ENCODE assay signal across 5 mouse cellular contexts in genomic region chr11:77278538-77278937, GRCm38 (mm10).
DNase-seq lines count a peak whose midpoint lies in the region; ATAC-seq and TF ChIP-seq lines count a peak whose summit lies in the region.
"Not testable (repeated sequence)": the region's sequence is repeated elsewhere in the genome, so short reads cannot be mapped to it uniquely, and the experiment has no call there.

No protein-coding gene starts in this region.

- ATAC-seq in heart, embryonic 13.5 days (ENCODE audit: extremely low read depth, insufficient number of reproducible peaks, low FRiP score, low TSS enrichment): not testable (repeated sequence)
- peak; percentile 62; the same call in 1 of the 2 replicates for ATAC-seq in heart, embryonic 15.5 days (replicated peaks; ENCODE audit: insufficient number of reproducible peaks, insufficient read depth, low FRiP score, low read depth)
- peak; percentile 57; the same call in 1 of the 2 replicates for ATAC-seq in heart, postnatal 0 days (ENCODE audit: insufficient read depth, low read depth)

- H3K4me2 ChIP-seq in heart, embryonic 13.5 days: peak overlapping the region; percentile 45
- peak overlapping the region; percentile 29; the same call in 1 of the 2 replicates for H3K4me2 ChIP-seq in heart, embryonic 15.5 days
- not testable (repeated sequence) for H3K4me2 ChIP-seq in heart, postnatal 0 days (ENCODE audit: low read depth, low read length)

- H3K9me3 ChIP-seq in heart, embryonic 13.5 days; heart, embryonic 15.5 days (replicated peaks); heart, postnatal 0 days (replicated peaks; ENCODE audit: control insufficient read depth, low read length): not testable (repeated sequence)

- intact Hi-C loops in heart, adult 2 months (cut with DNase I): not testable (repeated sequence)

- not testable (repeated sequence) for H3K79me2 ChIP-seq in heart, adult 2 months (replicated peaks; ENCODE audit: control insufficient read depth, insufficient read depth, low read length)

- TF ChIP-seq CTCF in heart, adult 2 months (IDR thresholded peaks at IDR 0.05); heart, postnatal 0 days (IDR thresholded peaks at IDR 0.05; ENCODE audit: low read depth): not testable (repeated sequence)

- DNase-seq in heart, adult 2 months: peak in 1 of 2 experiments; percentile 6
- DNase-seq in heart, adult 9 months (ENCODE audit: low spot score in 2 of 2): peak; percentile 34 to 42
- not testable (repeated sequence) for DNase-seq in heart, postnatal 0 days (ENCODE audit: low spot score)

- TF ChIP-seq EP300 in heart, adult 2 months (IDR thresholded peaks at IDR 0.05; ENCODE audit: insufficient read depth, low read depth, low read length): not testable (repeated sequence)
- TF ChIP-seq EP300 in heart, postnatal 0 days (IDR thresholded peaks at IDR 0.05; ENCODE audit: low read depth): peak; percentile 42; the same call in 1 of the 2 replicates

- H3K9ac ChIP-seq in heart, adult 2 months (ENCODE audit: low read depth, low read length); heart, embryonic 13.5 days; heart, embryonic 15.5 days; heart, postnatal 0 days (replicated peaks; ENCODE audit: low read depth, low read length): not testable (repeated sequence)

- WGBS in heart, adult 2 months: 72% methylated on average over 1 of the region's 1 CpGs
- WGBS in heart, embryonic 13.5 days: 43% methylated on average over 1 of the region's 1 CpGs
- 56% methylated on average over 1 of the region's 1 CpGs for WGBS in heart, embryonic 15.5 days
- WGBS in heart, postnatal 0 days: 28% methylated on average over 1 of the region's 1 CpGs

- peaks cover 11% of the 10 kb centered on the region for H3K36me3 ChIP-seq in heart, adult 2 months (ENCODE audit: control insufficient read depth, insufficient read depth, low read length)
- H3K36me3 ChIP-seq in heart, embryonic 13.5 days; heart, embryonic 15.5 days; heart, postnatal 0 days (replicated peaks; ENCODE audit: control insufficient read depth, insufficient read depth, low read length): not testable (repeated sequence)

- H3K27ac ChIP-seq in heart, adult 2 months: peak overlapping the region; percentile 58
- H3K27ac ChIP-seq in heart, embryonic 13.5 days (replicated peaks): peak overlapping the region; percentile 81
- peak overlapping the region; percentile 70 for H3K27ac ChIP-seq in heart, embryonic 15.5 days
- peak overlapping the region; percentile 70 for H3K27ac ChIP-seq in heart, postnatal 0 days (ENCODE audit: low read depth)

- H3K4me1 ChIP-seq in heart, adult 2 months (ENCODE audit: control insufficient read depth, insufficient read depth, low read length): not testable (repeated sequence)
- peaks cover 30% of the 10 kb centered on the region for H3K4me1 ChIP-seq in heart, embryonic 13.5 days
- peaks cover 20% of the 10 kb centered on the region for H3K4me1 ChIP-seq in heart, embryonic 15.5 days (replicated peaks)
- H3K4me1 ChIP-seq in heart, postnatal 0 days (ENCODE audit: control insufficient read depth, insufficient read depth): peaks cover 14% of the 10 kb centered on the region; the same call in 1 of the 2 replicates

- H3K4me3 ChIP-seq in heart, adult 2 months; heart, embryonic 13.5 days; heart, embryonic 15.5 days; heart, postnatal 0 days (ENCODE audit: low read depth, low read length): not testable (repeated sequence)

- H3K27me3 ChIP-seq in heart, adult 2 months (ENCODE audit: control insufficient read depth, insufficient read depth, low read length); heart, embryonic 13.5 days (replicated peaks); heart, embryonic 15.5 days; heart, postnatal 0 days (ENCODE audit: control insufficient read depth, insufficient read depth, low read length): not testable (repeated sequence)

- TF ChIP-seq POLR2A in heart, adult 2 months (IDR thresholded peaks at IDR 0.05; ENCODE audit: insufficient read depth, low read depth, low read length): not testable (repeated sequence)
